Mouse (Mus musculus) induced T-regulatory cell, adult 2 months (primary cell): ENCODE measurements around the gene Ckap4.
"Not testable (repeated sequence)": the region's sequence is repeated elsewhere in the genome, so short reads cannot be mapped to it uniquely, and the experiment has no call there.

Source experiments
- DNase-seq: peaks from one replicate; pipeline ENCODE4 v3.0.0-alpha.2; 2012; ENCODE audit warnings: low read depth

The Ckap4 gene

DNA sequence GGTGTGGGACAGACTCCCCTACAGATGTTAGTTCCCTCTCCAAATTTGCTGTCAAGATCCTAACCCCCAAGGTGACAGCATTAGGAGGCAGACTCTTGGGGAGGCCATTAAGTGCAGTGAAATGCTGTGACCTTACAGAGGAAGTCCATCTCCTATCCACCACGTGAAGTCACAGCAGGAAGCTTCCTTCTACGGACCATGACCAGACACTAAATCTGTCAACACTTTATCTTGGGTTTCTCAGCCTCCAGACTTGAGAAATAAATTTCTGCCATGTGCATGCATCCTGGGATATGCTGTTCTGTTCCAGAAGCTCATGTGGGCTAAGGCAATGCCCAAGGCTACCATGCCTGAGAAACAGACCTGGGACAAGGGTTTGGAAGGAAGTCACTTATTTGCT lies 35.0 kb downstream of the Ckap4 start:
- DNase-seq = no peak

DNA sequence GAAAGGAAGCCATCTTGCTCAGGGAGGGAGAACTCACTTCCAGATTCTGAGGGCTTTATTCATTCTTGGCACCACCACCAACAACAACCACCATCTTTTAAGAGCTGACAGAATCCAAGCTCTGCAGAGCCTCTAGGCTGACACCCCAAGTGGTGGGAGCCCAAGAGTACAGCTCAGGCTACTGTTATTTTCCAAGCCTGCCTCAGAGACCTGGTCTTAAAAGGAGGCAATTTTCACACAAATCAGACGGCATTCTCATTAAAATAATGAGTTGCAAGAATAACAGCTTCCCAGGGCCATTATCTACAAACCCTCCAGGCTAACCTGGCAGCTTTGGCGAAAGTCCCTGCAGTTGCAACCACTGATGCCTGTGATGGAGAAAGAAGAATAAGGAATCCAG lies 37.1 kb downstream of the Ckap4 start:
- no peak for DNase-seq

DNA sequence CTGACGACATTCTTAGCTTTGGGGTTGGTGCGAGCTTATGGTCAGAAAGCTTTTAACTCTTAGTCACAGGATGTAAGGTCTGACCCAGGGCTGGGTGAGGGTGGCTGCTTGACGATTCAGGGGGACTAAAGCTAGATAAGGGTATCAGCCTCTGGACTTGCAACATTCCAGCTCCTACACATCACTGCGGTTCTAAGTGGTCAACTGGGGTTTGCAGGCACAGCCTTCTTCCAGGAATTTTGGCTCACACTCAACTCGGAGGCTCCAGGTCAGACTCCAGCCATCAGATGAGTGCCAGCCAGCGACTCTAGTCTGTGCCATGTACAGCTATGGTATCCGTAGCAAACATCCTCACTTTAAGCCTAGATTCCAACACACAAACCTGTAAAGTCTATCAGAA lies 39.4 kb downstream of the Ckap4 start:
- DNase-seq = no peak

DNA sequence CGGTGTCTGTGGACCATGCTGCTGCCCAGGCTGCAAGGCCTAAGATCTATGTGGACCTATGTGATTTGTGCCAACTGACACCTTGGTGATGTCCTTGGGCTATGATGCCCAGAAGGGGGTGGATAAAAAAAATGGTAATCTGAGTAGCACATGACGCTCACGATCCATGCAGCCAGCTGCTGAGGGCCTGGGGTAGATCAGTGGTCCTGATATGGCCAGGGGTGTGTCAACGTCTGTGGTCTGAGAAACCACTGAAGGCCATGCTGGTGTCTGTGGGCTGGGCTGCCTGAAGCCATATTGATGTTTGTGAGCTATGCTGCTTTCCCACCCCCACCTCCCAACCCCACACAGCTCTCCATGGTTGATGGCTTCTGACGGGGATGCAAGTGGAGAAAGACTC lies 43.7 kb downstream of the Ckap4 start:
- DNase-seq = no peak

DNA sequence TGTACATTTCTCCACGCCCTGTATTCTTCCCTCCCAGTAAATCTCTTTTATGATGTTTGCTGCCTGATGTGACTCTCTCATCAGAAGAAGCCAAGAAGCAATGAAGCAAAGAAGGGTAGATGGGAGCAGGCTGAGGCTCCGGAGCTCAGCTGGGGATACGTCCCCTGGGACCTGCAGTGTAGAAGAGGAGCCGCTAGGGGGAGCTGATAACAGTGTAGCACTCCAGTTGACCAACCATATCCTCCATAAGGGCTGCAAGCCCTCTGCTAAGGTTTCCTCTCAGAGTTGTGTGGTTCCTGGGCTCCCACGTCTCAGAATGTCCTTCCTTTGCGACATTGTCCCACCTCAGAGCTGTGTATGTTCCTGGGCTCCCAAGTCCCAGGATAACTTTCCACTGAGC lies 45.5 kb downstream of the Ckap4 start:
- DNase-seq = peak; percentile 69

DNA sequence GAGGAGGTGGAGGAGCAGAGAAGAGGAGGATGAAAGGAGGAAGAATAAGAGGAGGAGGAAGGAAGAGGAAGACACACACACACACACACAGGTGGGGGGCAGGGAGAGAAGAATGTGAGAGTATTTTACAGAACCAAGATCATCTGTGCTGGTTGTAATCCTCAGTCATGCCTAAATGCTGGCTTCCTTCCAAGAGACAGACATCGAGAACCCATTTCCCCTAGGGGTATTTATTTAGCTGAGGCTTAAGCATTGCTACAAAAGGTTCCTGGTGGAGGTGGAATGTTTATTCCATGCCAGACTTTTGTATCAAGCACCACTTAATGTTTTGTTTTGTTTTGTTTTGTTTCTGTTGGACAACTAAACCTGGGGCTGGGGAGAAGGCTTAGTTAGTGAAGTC lies 49.2 kb downstream of the Ckap4 start:
- no peak for DNase-seq

DNA sequence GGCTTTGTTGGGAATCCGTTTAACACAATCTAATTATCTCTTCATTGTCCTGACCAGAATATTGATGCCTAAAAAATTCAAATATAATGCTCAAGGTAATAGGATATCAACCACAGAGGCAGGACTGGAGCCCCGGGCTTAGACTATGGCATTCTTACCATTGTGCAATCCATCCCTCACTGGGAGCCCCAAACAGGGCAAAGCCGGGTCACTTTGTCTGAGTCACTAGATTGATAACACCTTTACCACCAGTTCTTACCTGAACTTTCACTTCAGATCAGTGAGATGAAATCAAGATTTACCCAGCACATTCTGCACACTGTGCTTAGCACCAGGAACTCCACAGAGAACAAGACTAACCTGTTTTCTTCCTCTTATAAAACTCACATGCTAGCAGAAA lies 50.3 kb downstream of the Ckap4 start:
- no peak for DNase-seq

DNA sequence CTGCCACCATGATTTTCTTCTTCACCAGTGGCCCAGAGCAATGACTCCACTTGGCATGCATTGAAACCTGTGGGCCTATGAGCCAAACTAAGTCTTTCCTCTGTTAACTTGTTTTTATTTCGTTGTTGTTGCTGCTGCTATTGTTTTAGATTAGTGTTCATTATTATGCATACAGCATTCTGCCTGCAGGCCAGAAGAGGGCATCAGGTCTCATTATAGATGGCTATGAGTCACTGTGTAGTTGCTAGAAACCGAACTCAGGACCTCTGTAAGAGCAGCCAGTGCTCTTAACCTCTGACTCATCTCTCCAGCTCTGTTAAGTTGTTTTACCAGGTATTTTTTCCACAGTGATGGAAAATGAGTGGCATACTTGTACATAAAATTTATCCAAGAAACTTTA lies 50.8 kb downstream of the Ckap4 start:
- DNase-seq = no peak

DNA sequence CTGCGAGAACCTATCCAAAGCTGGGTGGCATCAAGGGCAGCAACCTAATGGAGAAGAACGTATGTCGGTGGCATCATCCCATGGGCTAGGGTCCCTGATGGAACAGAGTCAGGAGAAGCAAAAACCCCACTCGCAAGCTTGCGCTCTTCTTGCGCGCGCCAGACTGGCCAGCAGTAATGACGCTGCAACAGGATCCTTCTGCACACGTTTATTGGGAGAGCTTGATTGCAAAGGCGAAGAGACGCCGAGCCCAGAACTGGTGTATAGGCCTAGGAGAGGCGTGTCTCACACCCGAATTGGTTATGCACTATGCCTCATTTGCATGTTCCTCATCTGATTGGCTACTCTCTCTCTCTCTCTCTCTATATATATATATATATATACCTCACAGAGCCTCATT lies 51.4 kb downstream of the Ckap4 start:
- DNase-seq = not testable (repeated sequence)

DNA sequence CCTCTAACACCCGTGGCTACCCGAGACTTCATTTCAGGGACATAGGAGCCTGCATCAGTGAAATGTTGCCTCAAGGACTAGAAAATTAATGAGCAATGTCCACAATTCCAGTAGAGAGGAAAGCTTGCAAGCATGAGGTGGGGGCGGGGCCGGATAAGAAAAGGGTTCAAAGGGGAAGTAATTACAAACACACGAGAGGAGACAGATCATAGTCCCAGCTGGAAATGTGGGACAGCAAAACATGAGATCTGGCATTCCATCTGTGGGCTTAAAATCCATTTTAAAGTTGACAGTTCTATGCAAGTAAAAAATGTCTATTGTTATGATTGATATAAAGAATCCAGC lies 52.6 kb downstream of the Ckap4 start:
- DNase-seq = no peak

DNA sequence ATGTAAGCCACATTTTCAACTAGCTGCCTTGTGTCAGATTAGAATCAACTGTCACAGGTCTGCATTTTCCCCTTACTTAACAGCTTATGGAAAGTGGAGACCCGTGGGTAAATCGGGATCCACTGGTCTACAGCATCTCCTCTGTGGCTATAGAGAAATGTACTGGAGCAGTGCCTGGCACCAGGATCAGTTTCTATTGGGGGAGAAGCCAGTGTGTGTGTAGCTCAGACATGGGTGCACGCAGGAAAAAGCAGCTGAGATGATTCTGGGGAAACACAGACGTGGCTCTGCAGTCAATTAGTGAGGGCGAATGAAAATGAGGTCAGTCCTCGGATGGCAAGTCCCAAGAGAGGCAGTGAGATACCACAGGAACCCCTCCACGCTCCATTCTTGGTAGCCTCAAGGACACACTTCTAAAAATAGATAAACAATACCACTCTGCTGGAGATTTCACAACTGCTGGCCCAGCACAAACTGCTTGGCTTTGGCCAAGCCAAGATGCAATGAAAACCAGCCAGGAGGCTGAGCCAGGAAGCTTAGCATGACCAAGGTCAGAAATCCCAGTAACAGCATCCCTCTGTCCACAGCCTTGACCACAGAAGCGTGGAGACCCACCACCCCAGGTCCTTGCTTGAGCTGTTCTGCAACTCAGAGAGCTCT lies 53.1 kb downstream of the Ckap4 start:
- no peak for DNase-seq

DNA sequence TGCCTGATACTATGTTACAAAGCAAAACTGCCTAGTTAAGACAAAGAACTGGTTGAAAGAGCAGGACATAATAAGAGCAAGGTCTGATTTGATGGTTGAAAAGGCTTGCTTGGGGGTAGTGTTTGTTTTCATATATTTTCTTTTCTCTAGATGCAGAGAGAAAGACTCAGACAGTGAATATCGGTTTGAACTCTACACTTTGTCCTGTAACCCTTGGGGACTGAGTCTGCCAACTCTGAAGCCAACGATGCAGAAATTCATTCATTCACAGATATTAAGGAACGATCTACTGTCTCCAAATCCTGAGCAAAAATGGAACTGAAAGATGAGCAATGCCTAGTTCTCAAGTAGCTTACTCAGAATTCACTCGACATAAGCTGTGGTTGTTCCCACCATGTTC lies 53.7 kb downstream of the Ckap4 start:
- DNase-seq = no peak

DNA sequence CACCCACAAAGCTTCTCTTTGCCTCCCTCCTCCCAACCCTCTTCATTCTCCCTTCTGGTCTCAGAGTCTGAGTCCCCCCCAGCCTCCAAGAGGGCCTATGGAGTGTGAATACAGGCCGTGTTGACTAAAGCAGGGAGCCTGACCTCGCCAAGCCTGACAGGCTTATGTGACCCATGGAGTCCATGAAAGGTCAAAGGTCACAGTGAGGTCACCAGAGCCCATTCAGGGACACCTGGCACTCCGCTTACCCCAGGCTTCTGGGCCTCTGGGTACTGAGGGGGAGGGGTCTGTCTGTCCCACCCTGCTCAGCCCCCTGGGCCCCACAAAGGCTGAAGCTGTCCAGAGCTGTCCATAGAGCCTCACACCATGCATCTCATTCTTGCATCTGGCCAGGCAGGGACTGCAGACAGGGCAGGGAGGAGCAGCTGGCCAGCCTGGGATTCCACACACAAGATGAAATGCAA lies 56.2 kb downstream of the Ckap4 start:
- DNase-seq = no peak

DNA sequence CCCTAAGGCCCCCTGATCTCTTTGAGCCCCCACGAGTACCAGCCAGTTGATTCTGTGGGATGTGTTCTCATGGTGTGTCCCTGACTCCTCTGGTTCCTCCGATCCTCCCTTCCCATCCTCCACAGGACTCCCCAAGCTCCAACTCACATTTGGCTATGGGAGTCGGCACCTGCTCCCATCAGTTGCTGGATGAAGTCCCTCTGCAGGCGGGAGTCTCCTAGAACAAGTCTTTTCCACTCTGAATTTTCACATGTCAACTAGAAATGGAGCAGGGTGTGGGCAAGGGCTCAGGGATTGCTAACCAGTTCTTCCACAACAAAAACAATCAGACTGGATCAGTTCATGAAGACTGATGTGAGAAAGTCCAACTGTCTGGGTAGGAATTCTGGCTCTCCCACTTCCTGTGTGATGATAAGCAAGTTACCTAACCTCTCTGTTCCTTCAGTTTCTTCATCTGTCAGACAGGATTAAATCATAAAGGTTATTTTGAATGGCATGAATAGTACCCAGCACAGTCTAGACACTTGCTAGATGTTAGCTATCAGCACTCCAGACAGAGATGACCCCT lies 56.7 kb downstream of the Ckap4 start:
- DNase-seq = no peak
